Mouse (Mus musculus) ES-Bruce4 (cell line): ENCODE measurements around the gene Rabl6. TPM values are rescaled to one million over a fixed set of nuclear protein-coding genes. Genes with fewer than 3 reads are reported as not detected.
A peak's percentile ranks its signal among the peaks of the same experiment; 100 is the strongest.

ENCODE experiments used
- H3K27ac ChIP-seq: 2 replicates; pipeline ENCODE4 v1.5.1; 2012; ENCODE audit warnings: low read length, inconsistent platforms; ENCODE audit not compliant: insufficient read depth
- H3K27me3 ChIP-seq: 2 replicates; pipeline ENCODE4 v1.6.1; 2012; ENCODE audit warnings: mild to moderate bottlenecking, low read length, inconsistent platforms; ENCODE audit not compliant: control insufficient read depth, poor library complexity, insufficient read depth, severe bottlenecking
- H3K36me3 ChIP-seq: 2 replicates; pipeline ENCODE4 v1.6.1; 2012; ENCODE audit warnings: inconsistent platforms, mild to moderate bottlenecking, low read length, moderate library complexity; ENCODE audit not compliant: control insufficient read depth, poor library complexity, insufficient read depth, severe bottlenecking
- H3K4me1 ChIP-seq: one replicate; pipeline ENCODE4 v1.8.1; 2011; ENCODE audit warnings: low read length; ENCODE audit not compliant: control insufficient read depth, insufficient read depth
- H3K4me3 ChIP-seq: 2 replicates; pipeline ENCODE4 v1.5.1; 2011; ENCODE audit warnings: low read depth, mild to moderate bottlenecking, low read length
- H3K9ac ChIP-seq: 2 replicates; pipeline ENCODE4 v1.6.1; 2012; ENCODE audit warnings: low read depth, mild to moderate bottlenecking, inconsistent platforms; ENCODE audit not compliant: poor library complexity, severe bottlenecking
- H3K9me3 ChIP-seq: replicated peaks from 2 replicates; pipeline ENCODE4 v1.6.1; 2012; ENCODE audit warnings: mild to moderate bottlenecking, low read length, inconsistent platforms; ENCODE audit not compliant: control insufficient read depth, poor library complexity, insufficient read depth, severe bottlenecking
- CTCF ChIP-seq: IDR thresholded peaks from one replicate; pipeline ENCODE4 v1.8.1; 2011; ENCODE audit warnings: low read depth, low read length
- EP300 ChIP-seq: IDR thresholded peaks from 2 replicates; pipeline ENCODE4 v1.6.1; 2011; ENCODE audit warnings: low read depth, low read length; ENCODE audit not compliant: insufficient read depth
- POLR2A ChIP-seq: IDR thresholded peaks from one replicate; pipeline ENCODE4 v1.8.1; 2011; ENCODE audit warnings: low read length; ENCODE audit not compliant: insufficient read depth
- polyA plus RNA-seq: library from polyadenylated mRNA; stranded (reverse); fragments of >200 nt; gene quantifications from 2 replicates; pipeline ENCODE4 v1.2.4, GENCODE M21; 2011; ENCODE audit warnings: low read depth; ENCODE audit not compliant: missing spikeins, insufficient read depth, insufficient read length

The Rabl6 gene
- polyA plus RNA-seq, 1 experiment, result 80.2 TPM

GRCm38 (mm10) chr2:25621229-25622200 lies 13.2 kb upstream of the Rabl6 start, which contains the start of gene Tmem141:
Gene Tmem141 (minus strand): TSS chr2:25622005.
- Histone ChIP-seq H3K4me1 (no peaks in the 10 kb centered on the region), H3K36me3 (no peaks in the 10 kb centered on the region), H3K9ac (peak within 1 kb of the TSS; percentile 42), H3K27me3 (0 out of 2 replicates have a peak, but pooled peaks cover 1% of the 10 kb centered on the region), H3K9me3 (no peaks in the 10 kb centered on the region), H3K4me3 (peak within 1 kb of the TSS; percentile 86), H3K27ac (no peak within 1 kb of the TSS)
- TF ChIP-seq POLR2A, result no peak
- TF ChIP-seq CTCF, result peak; percentile 88

GRCm38 (mm10) chr2:25620852-25621228 lies 12.5 kb upstream of the Rabl6 start:
- Histone ChIP-seq H3K27me3 (0 out of 2 replicates have a peak, but pooled peaks cover 1% of the 10 kb centered on the region), H3K27ac (no peak overlapping the region), H3K4me3 (no peak overlapping the region), H3K36me3 (no peaks in the 10 kb centered on the region), H3K4me1 (no peaks in the 10 kb centered on the region), H3K9me3 (no peaks in the 10 kb centered on the region), H3K9ac (no peak overlapping the region)
- no peak for TF ChIP-seq CTCF

- TF ChIP-seq EP300 (no peak), POLR2A (no peak), CTCF (no peak)
- H3K9me3 ChIP-seq, result no peaks in the 10 kb centered on the region
- H3K27me3 ChIP-seq, result 0 out of 2 replicates have a peak, but pooled peaks cover 1% of the 10 kb centered on the region
- H3K36me3 ChIP-seq, result no peaks in the 10 kb centered on the region
- H3K4me3 ChIP-seq, result no peak overlapping the region
- no peak overlapping the region for H3K9ac ChIP-seq
- H3K4me1 ChIP-seq, result no peaks in the 10 kb centered on the region
- H3K27ac ChIP-seq, result no peak overlapping the region
Measured at GRCm38 (mm10) chr2:25620386-25620785, 12.1 kb upstream of the Rabl6 start.

- Histone ChIP-seq H3K27me3 (0 out of 2 replicates have a peak, but pooled peaks cover 1% of the 10 kb centered on the region), H3K4me3 (peak within 1 kb of the TSS; percentile 14), H3K4me1 (no peaks in the 10 kb centered on the region), H3K9ac (no peak within 1 kb of the TSS), H3K36me3 (no peaks in the 10 kb centered on the region), H3K9me3 (no peaks in the 10 kb centered on the region), H3K27ac (no peak within 1 kb of the TSS)
- TF ChIP-seq CTCF (no peak), POLR2A (no peak), EP300 (no peak)
Measured at GRCm38 (mm10) chr2:25617578-25617977, 9.3 kb upstream of the Rabl6 start, which contains the start of gene Ccdc183. Gene Ccdc183 (minus strand): TSS chr2:25617678.

- H3K27me3 ChIP-seq, result 0 out of 2 replicates have a peak, but pooled peaks cover 1% of the 10 kb centered on the region
- no peaks in the 10 kb centered on the region for H3K36me3 ChIP-seq
- H3K27ac ChIP-seq, result no peak overlapping the region
- H3K4me1 ChIP-seq, result no peaks in the 10 kb centered on the region
- H3K9me3 ChIP-seq, result no peaks in the 10 kb centered on the region
- H3K9ac ChIP-seq, result peak overlapping the region; percentile 15; the same call in 1 of the 2 replicates
- TF ChIP-seq CTCF (no peak), EP300 (no peak), POLR2A (no peak)
- peak overlapping the region; percentile 14 for H3K4me3 ChIP-seq
Measured at GRCm38 (mm10) chr2:25616398-25616797, 8.1 kb upstream of the Rabl6 start.

GRCm38 (mm10) chr2:25608671-25609070 lies 350 bp upstream of the Rabl6 start:
- no peak overlapping the region for H3K27ac ChIP-seq

More at GRCm38 (mm10) chr2:25608671-25609070, 350 bp upstream of the Rabl6 start:
- H3K9me3 ChIP-seq, result no peaks in the 10 kb centered on the region
- H3K4me1 ChIP-seq, result no peaks in the 10 kb centered on the region
- no peak overlapping the region for H3K4me3 ChIP-seq
- TF ChIP-seq CTCF (no peak), EP300 (no peak), POLR2A (no peak)
- H3K9ac ChIP-seq, result no peak overlapping the region
- H3K36me3 ChIP-seq, result no peaks in the 10 kb centered on the region
- peaks cover 3% of the 10 kb centered on the region; the same call in 1 of the 2 replicates for H3K27me3 ChIP-seq
